Mouse (Mus musculus) ES-E14 (cell line): ENCODE data around the gene Rnf43.

Experiments
- CHD2 ChIP-seq: IDR thresholded peaks from 2 replicates; pipeline ENCODE4 v1.6.1; 2014; ENCODE audit warnings: mild to moderate bottlenecking, low read depth, low read length, inconsistent platforms
- MAFK ChIP-seq: IDR thresholded peaks from 2 replicates; pipeline ENCODE4 v1.6.1; 2014; ENCODE audit warnings: mild to moderate bottlenecking, low read depth, low read length, inconsistent platforms; ENCODE audit not compliant: insufficient read depth

DNA sequence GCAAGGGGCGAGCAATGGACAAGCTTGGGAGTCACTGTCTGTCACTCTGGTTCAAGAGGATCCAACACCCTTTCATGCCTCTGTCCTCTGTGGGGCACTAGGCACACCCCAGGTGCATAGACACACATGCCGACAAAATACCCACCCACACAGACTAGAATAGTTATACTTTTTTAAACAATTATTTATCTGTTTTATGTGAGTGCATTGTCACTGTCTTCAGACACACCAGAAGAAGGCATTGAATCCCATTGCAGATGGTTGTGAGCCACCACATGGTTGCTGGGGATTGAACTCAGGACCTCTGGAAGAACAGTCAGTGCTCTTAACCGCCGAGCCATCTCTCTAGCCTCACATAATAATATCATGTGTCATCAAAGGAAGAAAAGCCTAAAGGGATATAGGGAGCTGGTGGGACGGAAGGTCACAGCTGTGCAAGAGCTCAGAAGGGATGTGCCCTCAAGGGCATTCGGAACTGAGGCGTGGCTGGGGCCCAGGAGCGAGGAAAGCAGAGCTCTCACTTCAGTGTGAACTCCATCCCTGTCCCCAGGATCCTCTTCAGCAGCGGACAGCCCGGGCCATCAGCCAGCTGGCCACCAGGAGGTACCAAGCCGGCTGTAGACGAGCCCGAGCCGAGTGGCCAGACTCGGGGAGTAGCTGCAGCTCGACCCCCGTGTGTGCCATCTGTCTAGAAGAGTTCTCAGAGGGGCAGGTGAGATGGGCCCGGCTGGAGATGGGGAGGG, 66.5 kb downstream of the Rnf43 start:
- TF ChIP-seq MAFK, result no peak
- no peak for TF ChIP-seq CHD2
